Mouse (Mus musculus) lung, postnatal 25 days (tissue): ENCODE results near the gene Amdhd2.
"Not testable (repeated sequence)": the region's sequence is repeated elsewhere in the genome, so short reads cannot be mapped to it uniquely, and the experiment has no call there.

Source experiments
- DNase-seq: peaks from one replicate; pipeline ENCODE4 v3.0.0; 2022; ENCODE audit warnings: low spot score

Amdhd2 gene

GRCm38 (mm10) chr17:24155742-24156141 is 7.8 kb downstream of the Amdhd2 start:
- no peak for DNase-seq

- peak; percentile 53 for DNase-seq
Observed at GRCm38 (mm10) chr17:24154463-24154862, 9.1 kb downstream of the Amdhd2 start.

GRCm38 (mm10) chr17:24151890-24152563 is 11.5 kb downstream of the Amdhd2 start:
- peak; percentile 84 for DNase-seq

- no peak for DNase-seq
Observed at GRCm38 (mm10) chr17:24151382-24151781, 12.2 kb downstream of the Amdhd2 start.

GRCm38 (mm10) chr17:24150824-24151223 is 12.7 kb downstream of the Amdhd2 start, which contains the start of gene Pdpk1:
Pdpk1 (minus strand) TSS chr17:24150924.
- no peak for DNase-seq

- no peak for DNase-seq
Observed at GRCm38 (mm10) chr17:24149421-24149820, 14.1 kb downstream of the Amdhd2 start.

GRCm38 (mm10) chr17:24142897-24143296 is 20.7 kb downstream of the Amdhd2 start:
- no peak for DNase-seq

GRCm38 (mm10) chr17:24141425-24141920 is 22.1 kb downstream of the Amdhd2 start:
- peak; percentile 97 for DNase-seq

GRCm38 (mm10) chr17:24140845-24141424 is 22.6 kb downstream of the Amdhd2 start:
- DNase-seq, result no peak

- DNase-seq, result no peak
Observed at GRCm38 (mm10) chr17:24139968-24140367, 23.6 kb downstream of the Amdhd2 start.

GRCm38 (mm10) chr17:24139256-24139655 is 24.3 kb downstream of the Amdhd2 start:
- no peak for DNase-seq

GRCm38 (mm10) chr17:24137226-24137880 is 26.2 kb downstream of the Amdhd2 start:
- DNase-seq, result no peak

GRCm38 (mm10) chr17:24134062-24134461 is 29.5 kb downstream of the Amdhd2 start:
- DNase-seq, result no peak

GRCm38 (mm10) chr17:24132919-24133318 is 30.6 kb downstream of the Amdhd2 start:
- not testable (repeated sequence) for DNase-seq

- no peak for DNase-seq
Observed at GRCm38 (mm10) chr17:24131570-24131969, 32.0 kb downstream of the Amdhd2 start.

- DNase-seq, result not testable (repeated sequence)
Observed at GRCm38 (mm10) chr17:24129246-24129645, 34.3 kb downstream of the Amdhd2 start.

GRCm38 (mm10) chr17:24127592-24127991 is 36.0 kb downstream of the Amdhd2 start:
- DNase-seq, result no peak

- DNase-seq, result no peak
Observed at GRCm38 (mm10) chr17:24126801-24127200, 36.8 kb downstream of the Amdhd2 start.

GRCm38 (mm10) chr17:24119446-24119845 is 44.1 kb downstream of the Amdhd2 start:
- DNase-seq, result no peak

GRCm38 (mm10) chr17:24113031-24113430 is 50.5 kb downstream of the Amdhd2 start:
- no peak for DNase-seq

GRCm38 (mm10) chr17:24111256-24111655 is 52.3 kb downstream of the Amdhd2 start:
- DNase-seq, result no peak

GRCm38 (mm10) chr17:24108896-24109295 is 54.7 kb downstream of the Amdhd2 start:
- no peak for DNase-seq
